Mouse (Mus musculus) kidney, adult 2 months (tissue): Measurements from ENCODE around the gene Pik3ca.

Experiments
- CTCF ChIP-seq: fragments of 200-500 bp; conservative IDR thresholded peaks from 2 replicates; pipeline ENCODE4 v1.5.1; 2011; ENCODE audit warnings: low read depth, mild to moderate bottlenecking, control low read depth, low read length, moderate library complexity, mixed read lengths; ENCODE audit not compliant: insufficient read depth, insufficient read length
- POLR2A ChIP-seq: fragments of 200-500 bp; IDR thresholded peaks from one replicate; pipeline ENCODE4 v1.6.1; 2011; ENCODE audit warnings: low read depth, low read length, control low read depth

DNA sequence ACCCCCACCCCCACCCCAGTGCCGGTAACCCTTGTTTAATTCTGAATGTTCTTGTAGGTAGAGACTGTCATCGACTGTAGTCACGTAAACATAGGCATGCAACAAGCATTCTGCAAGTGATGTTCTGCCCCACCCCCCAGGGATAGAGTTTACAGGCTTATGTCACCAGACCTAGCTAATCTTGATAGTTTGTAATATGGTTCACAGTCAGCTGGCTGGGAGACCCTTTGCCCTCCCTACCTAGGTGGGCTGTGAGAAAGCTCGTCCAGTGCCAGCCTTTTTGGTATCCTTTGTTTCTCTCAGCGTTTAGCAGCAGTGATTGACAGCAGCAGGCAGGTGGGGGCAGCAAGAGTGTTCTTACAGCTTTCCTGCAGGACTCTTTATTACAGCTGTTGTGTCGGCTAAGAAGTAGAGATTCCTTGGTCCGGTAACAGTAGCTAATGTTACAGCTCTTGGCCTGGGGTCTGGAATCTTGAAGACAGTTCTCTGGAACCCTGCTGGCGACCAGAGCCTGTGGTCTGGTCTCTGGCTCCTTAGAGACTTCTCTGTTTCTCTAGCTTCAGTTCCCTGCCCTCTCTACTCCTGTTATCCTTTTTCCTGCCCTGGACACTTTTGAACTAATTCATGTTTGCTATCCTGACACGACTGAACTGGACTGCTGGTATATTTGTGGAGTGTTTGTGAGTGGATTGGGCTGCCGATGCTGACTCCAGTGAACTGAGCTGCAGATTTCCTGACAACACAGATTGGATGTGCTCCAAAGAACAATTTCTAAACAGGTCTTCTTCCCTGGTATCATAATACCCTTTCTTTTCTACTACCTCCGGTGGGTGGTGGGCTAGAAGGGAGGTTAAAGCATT, 109.1 kb downstream of the Pik3ca start:
- TF ChIP-seq CTCF (no peak), POLR2A (no peak)
